Mouse (Mus musculus) spleen, adult 2 months (tissue): Measurements from ENCODE around the gene Gm10477.

Source experiments
- CTCF ChIP-seq: fragments of 200-500 bp; IDR thresholded peaks from 2 replicates; pipeline ENCODE4 v1.5.1; 2011; ENCODE audit warnings: mild to moderate bottlenecking, inconsistent platforms; ENCODE audit not compliant: insufficient read depth, insufficient read length, insufficient replicate concordance; ENCODE audit errors: extremely low read depth
- POLR2A ChIP-seq: fragments of 200-500 bp; IDR thresholded peaks from 2 replicates; pipeline ENCODE4 v1.6.1; 2011; ENCODE audit warnings: low read depth, low read length, inconsistent platforms

DNA sequence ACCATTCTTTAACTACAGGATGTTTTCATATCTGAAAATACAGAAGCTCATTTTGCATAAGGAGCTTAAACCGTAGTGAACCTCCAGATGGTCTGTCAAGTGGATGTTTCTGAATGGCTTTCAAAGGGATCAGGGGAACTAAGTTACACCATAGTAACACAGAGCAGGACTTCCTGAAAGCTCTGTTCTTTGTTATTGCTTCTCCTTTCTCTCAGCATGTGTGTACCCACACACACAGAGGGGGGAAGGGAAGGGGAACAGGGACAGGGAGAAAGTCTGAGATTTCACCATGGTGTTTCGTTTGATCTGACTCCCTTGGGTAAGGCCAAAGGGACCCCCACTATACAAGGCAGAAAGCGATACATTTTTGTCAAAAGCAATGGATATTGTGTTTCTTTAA, 42.6 kb upstream of the Gm10477 start:
- TF ChIP-seq CTCF (no peak), POLR2A (no peak)
